Mouse (Mus musculus) spleen, adult 2 months (tissue): ENCODE results near the gene Smndc1.

ENCODE experiments used
- CTCF ChIP-seq: fragments of 200-500 bp; IDR thresholded peaks from 2 replicates; pipeline ENCODE4 v1.5.1; 2011; ENCODE audit warnings: mild to moderate bottlenecking, inconsistent platforms; ENCODE audit not compliant: insufficient read depth, insufficient read length, insufficient replicate concordance; ENCODE audit errors: extremely low read depth
- POLR2A ChIP-seq: fragments of 200-500 bp; IDR thresholded peaks from 2 replicates; pipeline ENCODE4 v1.6.1; 2011; ENCODE audit warnings: low read depth, low read length, inconsistent platforms

GRCm38 (mm10) chr19:53359160-53360033 is 31.0 kb downstream of the Smndc1 start:
- TF ChIP-seq CTCF: no peak
- no peak for TF ChIP-seq POLR2A
